Mouse (Mus musculus) stomach, postnatal 0 days (tissue): ENCODE results near the gene Ifitm10.

ENCODE experiments used
- CTCF ChIP-seq: IDR thresholded peaks from 2 replicates; pipeline ENCODE4 v1.5.1; 2016; ENCODE audit warnings: antibody characterized with exemption, low read depth, mild to moderate bottlenecking, moderate library complexity
- EP300 ChIP-seq: optimal IDR thresholded peaks from 2 replicates; pipeline ENCODE3; 2016; ENCODE audit warnings: antibody characterized with exemption

DNA sequence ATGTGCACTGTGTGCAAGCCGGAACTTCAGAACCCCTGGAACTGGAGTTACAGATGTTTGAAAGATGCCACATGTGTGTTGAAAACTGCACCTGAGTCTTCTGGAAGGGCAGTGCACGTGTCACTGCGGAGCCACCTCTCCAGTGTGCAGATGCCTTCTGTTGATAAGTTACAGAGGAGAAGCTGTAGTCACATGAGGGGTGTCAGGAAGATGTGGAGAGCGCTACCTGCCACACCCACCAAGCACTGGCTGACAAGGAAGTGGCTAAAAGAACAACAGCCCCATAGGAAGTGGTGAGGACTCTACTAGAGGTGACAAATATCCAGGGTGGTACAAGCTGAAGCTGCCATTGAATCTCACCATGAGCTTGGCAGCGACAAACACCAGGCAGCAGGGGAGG is 19.7 kb downstream of the Ifitm10 start:
- no peak for TF ChIP-seq CTCF
- no peak for TF ChIP-seq EP300
